Mouse (Mus musculus) myocyte (in vitro differentiated cells): ENCODE data around the gene Atp6v0d1.

Experiments
- CEBPB ChIP-seq: IDR thresholded peaks from 2 replicates; pipeline ENCODE4 v1.6.1; 2011; ENCODE audit warnings: mild to moderate bottlenecking, moderate library complexity; ENCODE audit not compliant: poor library complexity, insufficient read depth, severe bottlenecking
- MAX ChIP-seq: IDR thresholded peaks from one replicate; pipeline ENCODE4 v1.6.1; 2011; ENCODE audit warnings: low read depth, mild to moderate bottlenecking, control low read depth
- MYOD1 ChIP-seq, 3 experiments: IDR thresholded peaks; one replicate each; pipeline ENCODE4 v1.6.1; 2011; ENCODE audit warnings: control low read depth in 2 of 3, low read depth in 2 of 3, mild to moderate bottlenecking in 2 of 3, moderate library complexity in 1 of 3; ENCODE audit not compliant: insufficient read length in 2 of 3, control insufficient read depth in 1 of 3
- POLR2A ChIP-seq: IDR thresholded peaks from one replicate; pipeline ENCODE4 v1.6.1; 2011; ENCODE audit warnings: low read depth, mild to moderate bottlenecking, control low read depth, moderate library complexity; ENCODE audit not compliant: insufficient read length
- SRF ChIP-seq: IDR thresholded peaks from one replicate; pipeline ENCODE4 v1.6.1; 2011; ENCODE audit warnings: low read depth; ENCODE audit not compliant: control insufficient read depth, insufficient read length
- TCF12 ChIP-seq: IDR thresholded peaks from one replicate; pipeline ENCODE4 v1.6.1; 2011; ENCODE audit warnings: mild to moderate bottlenecking, control low read depth; ENCODE audit not compliant: poor library complexity, insufficient read depth, severe bottlenecking

GRCm38 (mm10) chr8:105509997-105510735, 55.7 kb downstream of the Atp6v0d1 start:
- no peak for TF ChIP-seq MAX
- TF ChIP-seq SRF, result no peak
- no peak for TF ChIP-seq TCF12
- no peak for TF ChIP-seq POLR2A
- TF ChIP-seq CEBPB, result no peak
- no peak for TF ChIP-seq MYOD1 (IDR thresholded peaks at IDR 0.05; ENCODE audit: control insufficient read depth in 1 of 3, insufficient read length in 2 of 3, low read depth in 2 of 3)
